Mouse (Mus musculus): Measurements from ENCODE around the gene Rpgrip1l. TPM values are rescaled to one million over a fixed set of nuclear protein-coding genes. Genes with fewer than 3 reads are reported as not detected.

The Rpgrip1l gene
- total RNA-seq, 2 experiments from 2014 or later, result 20.6 to 26.7 TPM

DNA sequence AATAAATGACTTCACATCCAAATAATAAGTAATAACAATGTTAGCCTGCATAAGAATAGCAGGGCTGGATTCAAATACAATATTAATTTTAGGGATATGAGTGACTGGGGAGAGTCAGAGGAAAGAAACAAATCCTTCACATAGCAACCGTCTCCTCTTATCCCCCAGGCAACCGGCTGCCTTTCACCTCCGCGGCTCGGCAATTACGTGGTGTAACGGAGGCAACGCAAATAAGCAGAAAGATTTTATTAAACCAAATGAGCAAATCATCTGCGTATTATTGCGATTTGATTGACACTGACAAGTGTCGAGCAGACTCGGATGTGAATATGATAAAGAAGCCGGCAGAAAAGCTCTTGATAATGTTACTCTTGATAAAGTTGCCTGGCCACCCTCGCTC lies 142.1 kb downstream of the Rpgrip1l start:
- DNase-seq (ENCODE audit: low spot score in 2 of 2), result no peak
- intact Hi-C loops (cut with DNase I), result no loop called here

DNA sequence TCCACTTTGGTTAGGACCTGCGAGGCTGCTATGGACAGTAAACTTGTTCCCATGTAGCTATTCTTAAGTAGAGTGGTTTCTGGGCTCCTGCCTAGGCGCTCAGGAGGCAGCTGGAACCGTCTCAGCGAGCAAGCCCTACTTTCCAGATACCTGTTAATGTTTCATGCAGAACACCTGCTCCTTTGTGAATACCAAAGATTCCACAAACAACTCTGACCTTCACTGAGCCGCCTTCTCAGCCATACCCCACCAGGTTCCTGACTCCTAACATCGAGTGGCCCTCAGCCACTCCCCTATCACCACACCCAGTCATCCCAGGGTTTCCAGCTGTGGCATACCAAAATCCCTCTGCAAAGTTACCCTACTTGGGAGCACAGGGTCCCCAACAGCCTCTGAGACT lies 142.9 kb downstream of the Rpgrip1l start:
- intact Hi-C loops (cut with DNase I), result no loop called here
- DNase-seq (ENCODE audit: low spot score in 2 of 2), result no peak

Other genes starting within 250 kb of the Rpgrip1l start
- 10 to 100 TPM; 35.5 to 45.7 TPM for gene Rbl2, start 243.2 kb downstream of the Rpgrip1l start, total RNA-seq (2021)
- gene Aktip, start 113.3 kb downstream of the Rpgrip1l start, total RNA-seq (2021), result 100 to 1,000 TPM; 117 to 118 TPM
- 100 to 1,000 TPM; 153 to 156 TPM for gene Fto, start 263 bp upstream of the Rpgrip1l start, total RNA-seq (2021)

Measured in left cerebral cortex, postnatal 36 days (tissue).